Mouse (Mus musculus) A20 (cell line): Measurements from ENCODE around the gene Acap2.

Experiments
- DNase-seq: peaks from one replicate; pipeline ENCODE4 v3.0.0-alpha.2; 2011; ENCODE audit warnings: low read depth, low spot score

Acap2 gene

GRCm38 (mm10) chr16:31048194-31048593 lies 152.9 kb downstream of the Acap2 start:
- DNase-seq: no peak

- DNase-seq: no peak
Measured at GRCm38 (mm10) chr16:31047186-31047898, 153.7 kb downstream of the Acap2 start.

- DNase-seq: no peak
Measured at GRCm38 (mm10) chr16:31046217-31046659, 154.8 kb downstream of the Acap2 start.

- no peak for DNase-seq
Measured at GRCm38 (mm10) chr16:31045211-31045610, 155.8 kb downstream of the Acap2 start.

- no peak for DNase-seq
Measured at GRCm38 (mm10) chr16:31043136-31043535, 157.9 kb downstream of the Acap2 start.
